Mouse (Mus musculus) kidney, adult 8-10 months (tissue): Measurements from ENCODE around the gene Prkg1.

Experiments
- DNase-seq, 2 experiments: peaks; one replicate each; pipeline ENCODE4 v3.0.0; 2022

Gene Prkg1

GRCm38 (mm10) chr19:31132614-31133013 lies 632.2 kb downstream of the Prkg1 start:
- DNase-seq: peak in 1 of 2 experiments; percentile 6

DNA sequence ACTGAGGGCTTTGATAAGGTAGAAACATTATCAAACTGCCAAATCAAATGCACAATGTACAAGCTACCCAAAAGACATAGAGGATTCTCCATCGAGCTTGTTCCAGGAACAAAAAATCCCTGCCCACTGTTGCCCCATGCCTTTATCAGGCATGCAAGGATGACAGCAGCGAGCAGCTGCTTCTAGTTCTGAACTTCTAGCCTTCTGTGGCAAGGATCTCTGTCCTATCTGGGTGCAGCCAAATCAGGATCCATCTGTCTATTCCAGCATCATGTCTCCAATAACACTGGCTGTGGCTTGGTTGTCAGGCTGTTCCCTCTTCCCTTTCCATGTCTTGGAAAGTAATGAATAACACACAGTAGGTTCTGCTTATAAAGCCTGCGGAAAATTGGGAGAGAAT lies 640.2 kb downstream of the Prkg1 start:
- no peak for DNase-seq

DNA sequence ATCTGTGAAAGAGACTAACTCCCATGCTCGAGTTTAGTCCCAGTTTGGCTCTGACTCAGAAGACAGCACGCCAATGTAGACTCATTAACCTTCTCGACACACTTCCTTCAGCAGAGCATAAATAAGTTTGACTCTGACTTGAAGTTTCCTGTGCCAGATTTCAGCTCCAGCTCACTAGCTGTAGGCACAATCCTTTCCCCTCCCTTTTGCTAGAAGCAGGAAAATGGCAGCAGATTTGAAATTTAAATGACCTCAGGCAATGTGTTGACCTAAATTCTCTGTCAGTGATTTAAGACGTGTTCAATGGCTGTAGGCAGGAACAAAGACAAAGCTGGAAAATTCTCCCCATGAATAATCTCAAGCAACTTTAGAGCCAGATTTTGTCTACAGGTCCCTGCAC lies 650.1 kb downstream of the Prkg1 start:
- peak; percentile 23 to 64 for DNase-seq

DNA sequence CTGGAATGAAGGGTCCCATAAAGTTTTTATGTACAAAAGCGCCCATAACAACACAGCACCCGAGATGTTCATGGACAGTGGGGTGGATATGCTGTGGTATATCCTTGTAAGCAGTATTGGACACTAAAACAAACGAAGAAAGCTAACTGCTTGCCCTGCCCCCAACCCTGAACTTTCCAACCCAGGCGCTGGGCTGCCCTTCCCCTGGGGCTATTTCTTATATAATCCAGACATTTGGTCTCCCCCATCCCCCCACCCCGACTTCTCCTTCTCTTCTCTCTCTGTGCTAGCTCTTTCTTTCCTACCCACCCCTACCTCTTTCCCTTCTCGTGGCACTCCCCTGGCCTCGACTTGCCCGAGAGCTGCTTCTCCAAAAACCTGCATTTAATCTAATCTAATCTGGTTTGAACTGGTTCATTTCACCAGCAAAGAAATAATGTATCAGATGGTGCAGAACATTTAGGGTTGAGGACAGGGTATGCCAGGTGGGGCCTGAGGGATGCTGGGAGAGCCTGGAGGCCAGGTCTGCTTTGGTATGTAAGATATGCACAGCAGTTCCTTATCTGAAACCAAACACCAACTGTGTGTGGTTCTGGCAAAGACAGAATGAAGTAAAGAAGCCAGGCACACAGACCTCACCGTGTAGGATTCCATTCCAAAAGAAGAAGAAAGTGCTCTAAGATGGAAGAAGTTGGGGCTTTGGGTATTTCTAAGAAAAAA lies 657.8 kb downstream of the Prkg1 start:
- DNase-seq: no peak

- DNase-seq: no peak
Observed at GRCm38 (mm10) chr19:31106036-31106435, 658.8 kb downstream of the Prkg1 start.

DNA sequence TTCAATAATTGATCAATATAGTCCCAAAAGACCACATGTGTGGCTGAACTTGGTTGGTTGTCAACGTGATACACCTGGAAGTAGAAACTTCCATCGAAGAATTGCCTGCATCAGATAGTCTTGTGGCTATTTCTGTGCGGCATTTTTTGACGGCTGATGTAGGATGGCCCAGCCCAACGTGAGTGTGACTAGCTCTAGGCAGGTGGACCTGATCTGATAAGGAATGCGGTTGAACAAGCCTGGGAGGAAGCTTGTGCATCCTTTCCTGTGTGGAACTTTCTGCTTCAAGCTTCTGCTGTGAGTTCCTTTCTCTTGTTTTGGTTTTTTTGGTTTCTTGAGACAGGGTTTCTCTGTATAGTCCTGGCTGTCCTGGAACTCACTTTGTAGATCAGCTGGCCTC lies 660.1 kb downstream of the Prkg1 start:
- no peak for DNase-seq

- no peak for DNase-seq
Observed at GRCm38 (mm10) chr19:31099369-31099768, 665.5 kb downstream of the Prkg1 start.

GRCm38 (mm10) chr19:31097857-31098256 lies 667.0 kb downstream of the Prkg1 start:
- DNase-seq: no peak

- DNase-seq: no peak
Observed at GRCm38 (mm10) chr19:31083761-31084160, 681.1 kb downstream of the Prkg1 start.

GRCm38 (mm10) chr19:31082662-31083429 lies 682.0 kb downstream of the Prkg1 start, which contains the start of gene Cstf2t:
TSS of gene Cstf2t (plus strand) at chr19:31082837.
- DNase-seq: peak; percentile 99 to 100

DNA sequence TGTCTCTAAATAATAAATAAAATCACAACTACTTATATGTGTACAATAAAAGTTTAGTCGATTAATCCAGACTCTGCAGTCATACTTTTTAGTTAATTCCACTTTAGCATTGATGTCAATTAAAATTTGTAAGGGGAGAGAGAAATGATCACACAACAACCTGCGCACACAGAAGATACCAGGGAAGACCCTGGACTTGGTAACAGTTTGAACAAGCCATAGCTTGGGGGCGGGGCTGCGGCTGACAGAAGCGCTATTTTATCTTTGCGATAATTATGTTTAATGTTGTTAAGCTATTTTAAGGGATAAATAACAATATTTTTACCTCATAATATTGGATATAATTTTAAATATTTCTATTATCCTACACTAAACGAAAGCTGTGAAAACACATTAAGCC lies 682.6 kb downstream of the Prkg1 start:
- DNase-seq: no peak

- no peak for DNase-seq
Observed at GRCm38 (mm10) chr19:31078241-31078640, 686.6 kb downstream of the Prkg1 start.

DNA sequence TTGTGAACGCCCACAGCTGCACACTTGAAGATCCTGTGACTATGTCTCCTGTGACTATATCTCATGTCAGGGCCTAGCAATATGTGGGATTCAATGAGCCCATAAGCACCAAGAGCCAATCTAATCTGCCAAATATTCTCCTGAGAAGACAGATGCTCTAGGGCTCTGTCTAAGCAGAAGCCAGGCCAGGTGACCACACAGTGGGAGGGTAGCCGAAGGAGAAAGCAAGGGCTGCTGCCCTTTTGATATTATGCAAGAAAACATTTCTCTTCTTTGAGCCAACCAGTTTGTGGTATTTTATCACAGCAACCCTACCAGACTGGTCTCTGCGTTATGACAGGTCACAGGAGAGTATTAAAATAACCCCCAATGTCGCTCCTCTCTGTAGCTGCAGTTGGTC lies 688.7 kb downstream of the Prkg1 start:
- DNase-seq: no peak

- DNase-seq: no peak
Observed at GRCm38 (mm10) chr19:31074717-31075063, 690.1 kb downstream of the Prkg1 start.

GRCm38 (mm10) chr19:31073959-31074716 lies 690.7 kb downstream of the Prkg1 start:
- no peak for DNase-seq

DNA sequence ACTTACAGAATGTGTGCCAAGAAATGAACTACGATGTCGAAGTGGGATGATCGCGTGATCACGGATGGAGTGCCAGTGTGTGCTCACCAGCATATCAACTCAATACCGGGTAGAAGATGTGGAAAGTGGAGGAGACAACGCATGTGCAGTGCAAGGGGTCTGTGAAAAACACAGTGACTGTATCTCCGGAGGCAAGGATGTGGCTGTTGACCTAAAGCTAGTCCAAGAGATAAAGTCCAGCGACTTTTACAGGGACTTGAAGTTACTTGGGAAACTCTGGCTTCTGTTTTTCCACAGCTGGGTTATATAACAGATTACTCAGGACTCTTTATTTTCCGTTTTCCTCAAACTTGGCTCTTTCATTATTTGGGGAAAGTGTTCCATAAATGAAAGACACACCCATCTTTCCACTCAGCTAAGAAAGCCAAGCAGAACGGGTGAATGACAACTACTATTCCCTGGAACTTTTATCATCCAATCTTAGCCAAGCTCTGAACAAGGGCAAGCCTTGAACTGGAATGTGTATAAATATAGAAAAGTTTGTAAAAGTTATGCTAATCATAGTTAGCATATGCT lies 699.5 kb downstream of the Prkg1 start:
- DNase-seq: no peak

DNA sequence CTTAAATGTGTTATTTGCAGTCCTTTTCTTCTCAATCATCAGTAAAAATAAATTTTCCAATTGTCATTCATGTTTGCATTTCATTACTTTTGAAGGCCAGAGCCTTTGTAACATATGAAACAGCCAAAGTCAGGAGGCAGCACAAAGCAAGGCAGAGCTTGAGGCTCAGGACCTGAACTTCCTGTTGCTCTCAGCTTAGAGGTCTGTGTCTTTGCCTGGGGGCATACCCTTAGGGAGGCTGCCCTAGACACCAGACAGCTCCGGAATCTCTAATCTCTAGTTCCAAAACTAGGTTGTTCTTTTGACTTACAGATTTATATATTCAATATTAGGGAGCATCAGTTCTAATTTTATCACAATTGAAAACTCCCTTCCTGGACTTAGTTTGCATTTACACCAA lies 700.1 kb downstream of the Prkg1 start:
- DNase-seq: no peak

DNA sequence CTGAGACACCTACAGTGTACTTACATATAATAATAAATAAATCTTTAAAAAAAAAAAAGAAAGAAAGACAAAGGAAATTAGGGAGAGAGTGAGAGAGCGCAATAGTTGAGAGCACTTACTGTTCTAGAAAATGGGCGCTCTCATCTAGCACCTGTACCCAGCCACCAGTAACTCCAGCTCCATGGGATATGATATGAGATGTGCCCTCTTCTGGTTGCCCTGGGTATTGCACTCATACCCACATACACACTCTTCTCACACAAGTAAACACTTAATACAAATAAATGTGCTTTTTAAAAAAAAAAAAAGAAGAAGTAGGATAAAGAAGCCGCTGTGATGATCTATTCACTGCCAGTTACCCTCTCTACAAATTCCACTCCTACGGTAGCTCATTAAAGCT lies 718.2 kb downstream of the Prkg1 start:
- DNase-seq: peak in 1 of 2 experiments; percentile 18

DNA sequence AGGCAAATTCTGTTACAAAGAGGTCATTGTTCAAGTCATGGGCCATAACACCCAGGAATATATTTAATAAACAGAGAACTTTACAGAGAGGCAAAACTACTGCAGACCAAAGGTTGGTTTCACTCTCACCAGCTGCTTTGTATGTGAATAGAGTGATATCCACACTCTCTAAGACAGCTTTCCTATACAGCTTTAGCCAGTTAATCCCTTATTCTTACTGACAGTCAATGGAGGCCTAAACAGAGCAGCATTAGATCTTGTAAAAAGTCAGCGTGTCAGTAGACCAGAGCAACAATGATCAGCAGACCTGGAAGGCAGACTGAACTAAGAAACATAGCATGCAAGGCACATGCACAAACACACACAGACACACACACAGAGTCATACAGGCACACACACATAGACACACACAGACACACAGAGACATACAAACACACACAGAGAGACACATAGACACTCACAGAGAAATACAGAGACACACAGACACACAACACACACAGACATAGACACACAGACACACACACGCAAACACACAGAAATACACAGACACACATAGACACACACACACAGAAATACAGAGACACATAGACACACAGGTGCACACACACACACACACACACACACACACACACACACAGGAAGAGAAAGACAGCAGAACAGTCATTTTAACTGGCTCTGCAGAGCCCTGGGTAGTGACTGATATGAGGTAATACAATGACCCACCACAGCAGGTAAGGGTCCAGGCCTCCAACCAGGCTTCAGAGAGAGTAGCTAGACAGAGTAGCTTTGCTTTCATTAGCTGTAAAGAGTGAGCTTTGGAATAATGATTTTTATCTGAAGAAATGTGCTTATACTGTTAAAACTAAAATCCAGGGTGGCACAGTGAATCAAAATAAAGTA lies 723.6 kb downstream of the Prkg1 start:
- DNase-seq: no peak

GRCm38 (mm10) chr19:31038951-31039350 lies 725.9 kb downstream of the Prkg1 start:
- DNase-seq: no peak

GRCm38 (mm10) chr19:31031596-31031995 lies 733.2 kb downstream of the Prkg1 start:
- no peak for DNase-seq

DNA sequence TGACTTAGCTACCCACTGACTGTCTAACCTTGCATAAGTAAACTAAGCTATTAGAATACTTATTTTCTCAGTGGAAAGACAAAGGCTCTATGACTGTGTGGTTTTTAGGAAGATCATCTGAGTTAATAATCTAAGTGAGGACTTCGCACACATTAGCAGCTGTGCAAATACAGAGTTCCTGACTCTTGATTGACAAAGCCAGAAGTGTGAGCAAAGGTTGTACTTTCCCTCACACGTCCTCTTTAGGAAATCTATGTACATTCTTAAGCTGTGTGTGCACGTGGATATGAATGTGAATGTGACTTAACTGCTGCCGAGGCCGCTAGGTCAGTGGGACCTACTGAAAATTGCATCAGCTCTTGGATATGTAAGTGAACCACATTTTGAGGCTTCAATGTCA lies 738.0 kb downstream of the Prkg1 start:
- DNase-seq: no peak
